Mouse (Mus musculus) liver, adult 2 months (tissue): ENCODE data around the gene Sec14l4. TPM values are rescaled to one million over a fixed set of nuclear protein-coding genes. Genes with fewer than 3 reads are reported as not detected.

Experiments
- DNase-seq: peaks from one replicate; pipeline ENCODE4 v3.0.0-alpha.2; 2011; ENCODE audit warnings: low read depth, low spot score; ENCODE audit errors: extremely low read depth
- H3K27ac ChIP-seq: fragments of 200-500 bp; replicated peaks from 2 replicates; pipeline ENCODE4 v1.5.1; 2012; ENCODE audit warnings: low read depth, mild to moderate bottlenecking, control low read depth, inconsistent platforms, low read length; ENCODE audit not compliant: insufficient read depth
- H3K27me3 ChIP-seq: fragments of 200-500 bp; 2 replicates; pipeline ENCODE4 v1.6.1; 2012; ENCODE audit warnings: mild to moderate bottlenecking, moderate library complexity, low read length, inconsistent platforms; ENCODE audit not compliant: control insufficient read depth, insufficient read depth
- H3K36me3 ChIP-seq: fragments of 200-500 bp; 2 replicates; pipeline ENCODE4 v1.6.1; 2012; ENCODE audit warnings: low read length, inconsistent platforms; ENCODE audit not compliant: control insufficient read depth, insufficient read depth
- H3K4me1 ChIP-seq: fragments of 200-500 bp; 2 replicates; pipeline ENCODE4 v1.6.1; 2011; ENCODE audit warnings: low read length; ENCODE audit not compliant: control insufficient read depth, insufficient read depth
- H3K4me3 ChIP-seq: fragments of 200-500 bp; 2 replicates; pipeline ENCODE4 v1.5.1; 2011; ENCODE audit warnings: low read depth, mild to moderate bottlenecking, control low read depth, low read length, moderate library complexity; ENCODE audit not compliant: insufficient read depth
- H3K79me2 ChIP-seq: fragments of 200-500 bp; 2 replicates; pipeline ENCODE4 v1.6.1; 2012; ENCODE audit warnings: inconsistent platforms, mild to moderate bottlenecking, low read length, moderate library complexity; ENCODE audit not compliant: control insufficient read depth, insufficient read depth
- H3K9ac ChIP-seq: fragments of 200-500 bp; 2 replicates; pipeline ENCODE4 v1.6.1; 2012; ENCODE audit warnings: low read depth, mild to moderate bottlenecking, control low read depth, inconsistent platforms, low read length
- CTCF ChIP-seq: fragments of 200-500 bp; IDR thresholded peaks from 2 replicates; pipeline ENCODE4 v1.5.1; 2011; ENCODE audit warnings: low read depth, low read length, control low read depth
- POLR2A ChIP-seq: fragments of 200-500 bp; IDR thresholded peaks from 2 replicates; pipeline ENCODE4 v1.6.1; 2011; ENCODE audit warnings: low read length, control low read depth; ENCODE audit not compliant: insufficient read depth; ENCODE audit errors: extremely low read depth
- WGBS: fragments of 180-500 bp; shearing (Covaris S2); methylation state at CpG from one replicate; pipeline ENCODE4 v1.1.7; 2018; 5-methylcytosine and 5-hydroxymethylcytosine counted together
- polyA plus RNA-seq: library from polyadenylated mRNA; depleted of rRNA; stranded (reverse); fragments of >200 nt; gene quantifications from 2 replicates; pipeline ENCODE4 v1.2.3, GENCODE M21; 2012
- total RNA-seq: library from RNA; depleted of rRNA; stranded (reverse); fragments of >200 nt; gene quantifications from 2 replicates; pipeline ENCODE4 v1.2.3, GENCODE M21; 2014

Sec14l4 gene
- total and polyA plus RNA-seq, 2 experiments = 92.9 to 97.5 TPM

- H3K4me3 ChIP-seq = no peak overlapping the region; the same call in 1 of the 2 replicates
- DNase-seq = no peak
- TF ChIP-seq CTCF (no peak), POLR2A (no peak)
- H3K79me2 ChIP-seq = peaks cover 8% of the 10 kb centered on the region; the same call in 1 of the 2 replicates
- peak overlapping the region; percentile 34 for H3K9ac ChIP-seq
- no peaks in the 10 kb centered on the region for H3K27me3 ChIP-seq
- H3K4me1 ChIP-seq = peaks cover 24% of the 10 kb centered on the region
- 72% methylated on average over 4 of the region's 4 CpGs for WGBS
- H3K36me3 ChIP-seq = peaks cover 17% of the 10 kb centered on the region
- peak overlapping the region; percentile 95 for H3K27ac ChIP-seq
Observed at GRCm38 (mm10) chr11:4034169-4034568, 2.9 kb downstream of the Sec14l4 start.

- H3K9ac ChIP-seq = peak overlapping the region; percentile 56
- DNase-seq = peak; percentile 99
- peak overlapping the region; percentile 62 for H3K4me3 ChIP-seq
- no peak for TF ChIP-seq CTCF
- TF ChIP-seq POLR2A = 0 out of 2 replicates have a peak, but pooled peaks have one; percentile 34
- H3K36me3 ChIP-seq = peaks cover 26% of the 10 kb centered on the region
- peak overlapping the region; percentile 97 for H3K27ac ChIP-seq
- peaks cover 8% of the 10 kb centered on the region; the same call in 1 of the 2 replicates for H3K79me2 ChIP-seq
- WGBS = 24% methylated on average over 18 of the region's 18 CpGs
- H3K4me1 ChIP-seq = peaks cover 24% of the 10 kb centered on the region
- H3K27me3 ChIP-seq = no peaks in the 10 kb centered on the region
Observed at GRCm38 (mm10) chr11:4035116-4035892, 4.0 kb downstream of the Sec14l4 start.

GRCm38 (mm10) chr11:4035916-4036315, 4.7 kb downstream of the Sec14l4 start:
- no peak for DNase-seq
- peak overlapping the region; percentile 97 for H3K27ac ChIP-seq
- H3K4me3 ChIP-seq = peak overlapping the region; percentile 8; the same call in 1 of the 2 replicates
- no peaks in the 10 kb centered on the region for H3K27me3 ChIP-seq
- TF ChIP-seq CTCF (no peak), POLR2A (no peak)
- H3K36me3 ChIP-seq = peaks cover 30% of the 10 kb centered on the region
- peak overlapping the region; percentile 64 for H3K9ac ChIP-seq
- peaks cover 8% of the 10 kb centered on the region; the same call in 1 of the 2 replicates for H3K79me2 ChIP-seq
- peaks cover 22% of the 10 kb centered on the region for H3K4me1 ChIP-seq
- 13% methylated on average over 6 of the region's 6 CpGs for WGBS

- H3K79me2 ChIP-seq = peaks cover 8% of the 10 kb centered on the region; the same call in 1 of the 2 replicates
- no peak for TF ChIP-seq POLR2A
- no peak for TF ChIP-seq CTCF
- DNase-seq = no peak
- H3K9ac ChIP-seq = peak overlapping the region; percentile 64
- H3K4me1 ChIP-seq = peaks cover 21% of the 10 kb centered on the region
- H3K4me3 ChIP-seq = no peak overlapping the region
- H3K27ac ChIP-seq = peak overlapping the region; percentile 97
- H3K36me3 ChIP-seq = peaks cover 35% of the 10 kb centered on the region
- 65% methylated on average over 9 of the region's 9 CpGs for whole genome bisulfite sequencing
- H3K27me3 ChIP-seq = no peaks in the 10 kb centered on the region
Observed at GRCm38 (mm10) chr11:4036365-4037084, 5.3 kb downstream of the Sec14l4 start.

- Histone ChIP-seq H3K9ac (no peak overlapping the region), H3K79me2 (no peaks in the 10 kb centered on the region), H3K36me3 (peaks cover 51% of the 10 kb centered on the region), H3K4me1 (peaks cover 12% of the 10 kb centered on the region; the same call in 1 of the 2 replicates), H3K4me3 (no peak overlapping the region), H3K27me3 (no peaks in the 10 kb centered on the region), H3K27ac (no peak overlapping the region)
- DNase-seq = no peak
- TF ChIP-seq CTCF = no peak
- TF ChIP-seq POLR2A = no peak
- WGBS = 95% methylated on average over 4 of the region's 4 CpGs
Observed at GRCm38 (mm10) chr11:4039951-4040350, 8.7 kb downstream of the Sec14l4 start.
